Mouse (Mus musculus) MEL (cell line): ENCODE data around the gene Rnasek. TPM values are rescaled to one million over a fixed set of nuclear protein-coding genes. Genes with fewer than 3 reads are reported as not detected.

ENCODE experiments used
- DNase-seq: peaks from one replicate; pipeline ENCODE4 v3.0.0; 2011; ENCODE audit warnings: low read depth, low spot score
- H3K27ac ChIP-seq: 2 replicates; pipeline ENCODE4 v1.5.1; 2012; ENCODE audit warnings: low read depth, mild to moderate bottlenecking, control low read depth, low read length, moderate library complexity; ENCODE audit not compliant: control insufficient read depth
- H3K27me3 ChIP-seq, 2 experiments: fragments of 150-350 bp in 1 of 2; sonication (generic) in 1 of 2; 2 replicates each; pipeline ENCODE4 v1.6.1; 2012; ENCODE audit warnings: low read length in 2 of 2, mild to moderate bottlenecking in 2 of 2, improper control_type of control experiment in 1 of 2, moderate library complexity in 1 of 2; ENCODE audit not compliant: insufficient read depth in 2 of 2, control insufficient read depth in 1 of 2
- H3K36me3 ChIP-seq, 2 experiments: 2 replicates each; pipeline ENCODE4 v1.6.1; 2012 to 2014; ENCODE audit warnings: low read length in 2 of 2, improper control_type of control experiment in 1 of 2, inconsistent platforms in 1 of 2, mild to moderate bottlenecking in 1 of 2; ENCODE audit not compliant: insufficient read depth in 2 of 2, control insufficient read depth in 1 of 2
- H3K4me1 ChIP-seq, 2 experiments: fragments of 150-350 bp in 1 of 2; sonication (generic) in 1 of 2; 2 replicates each; pipeline ENCODE4 v1.6.1; 2012; ENCODE audit warnings: low read length in 2 of 2, improper control_type of control experiment in 1 of 2, mild to moderate bottlenecking in 1 of 2; ENCODE audit not compliant: insufficient read depth in 2 of 2, control insufficient read depth in 1 of 2
- H3K4me3 ChIP-seq, 2 experiments: fragments of 150-350 bp in 1 of 2; sonication (generic) in 1 of 2; 2 replicates each; pipeline ENCODE4 v1.5.1; 2012; ENCODE audit warnings: low read depth in 2 of 2, low read length in 2 of 2, mild to moderate bottlenecking in 2 of 2, moderate library complexity in 2 of 2, control low read depth in 1 of 2, improper control_type of control experiment in 1 of 2; ENCODE audit not compliant: control insufficient read depth in 1 of 2, insufficient read depth in 1 of 2
- H3K79me2 ChIP-seq: 2 replicates; pipeline ENCODE4 v1.6.1; 2012; ENCODE audit warnings: mild to moderate bottlenecking, low read length, moderate library complexity; ENCODE audit not compliant: control insufficient read depth, poor library complexity, insufficient read depth
- H3K9ac ChIP-seq: 2 replicates; pipeline ENCODE4 v1.6.1; 2012; ENCODE audit warnings: low read depth, mild to moderate bottlenecking, control low read depth, low read length, moderate library complexity; ENCODE audit not compliant: control insufficient read depth, poor library complexity, severe bottlenecking
- H3K9me3 ChIP-seq: fragments of 150-350 bp; sonication (generic); replicated peaks from 2 replicates; pipeline ENCODE4 v1.6.1; 2012; ENCODE audit warnings: mild to moderate bottlenecking, low read length, improper control_type of control experiment, moderate library complexity; ENCODE audit not compliant: insufficient read depth
- BHLHE40 ChIP-seq: IDR thresholded peaks from 2 replicates; pipeline ENCODE4 v1.6.1; 2012; ENCODE audit warnings: low read depth, mild to moderate bottlenecking, inconsistent platforms, low read length, improper control_type of control experiment, borderline replicate concordance
- CHD2 ChIP-seq: IDR thresholded peaks from 2 replicates; pipeline ENCODE4 v1.6.1; 2011; ENCODE audit warnings: low read length, improper control_type of control experiment
- ELF1 ChIP-seq: IDR thresholded peaks from 2 replicates; pipeline ENCODE4 v1.6.1; 2014; ENCODE audit warnings: low read depth, mild to moderate bottlenecking, inconsistent platforms, low read length, improper control_type of control experiment, moderate library complexity
- ETS1 ChIP-seq: IDR thresholded peaks from 2 replicates; pipeline ENCODE4 v1.6.1; 2012; ENCODE audit warnings: low read depth, mild to moderate bottlenecking, inconsistent platforms, low read length, improper control_type of control experiment, moderate library complexity
- GABPA ChIP-seq: IDR thresholded peaks from 2 replicates; pipeline ENCODE4 v1.6.1; 2012; ENCODE audit warnings: low read depth, mild to moderate bottlenecking, inconsistent platforms, low read length, improper control_type of control experiment, moderate library complexity
- JUND ChIP-seq: IDR thresholded peaks from 2 replicates; pipeline ENCODE4 v1.6.1; 2011; ENCODE audit warnings: low read depth, mild to moderate bottlenecking, improper control_type of control experiment, low read length
- MAFK ChIP-seq: IDR thresholded peaks from 2 replicates; pipeline ENCODE4 v1.6.1; 2011; ENCODE audit warnings: low read depth, mild to moderate bottlenecking, low read length, improper control_type of control experiment, borderline replicate concordance
- MAZ ChIP-seq: IDR thresholded peaks from 2 replicates; pipeline ENCODE4 v1.6.1; 2012; ENCODE audit warnings: low read depth, mild to moderate bottlenecking, inconsistent platforms, low read length, improper control_type of control experiment
- MEF2A ChIP-seq: IDR thresholded peaks from 2 replicates; pipeline ENCODE4 v1.6.1; 2014; ENCODE audit warnings: low read depth, mild to moderate bottlenecking, inconsistent platforms, low read length, improper control_type of control experiment; ENCODE audit not compliant: poor library complexity, insufficient replicate concordance, severe bottlenecking; ENCODE audit errors: extremely low read depth
- NELFE ChIP-seq: IDR thresholded peaks from 2 replicates; pipeline ENCODE4 v1.6.1; 2011; ENCODE audit warnings: low read depth, low read length, improper control_type of control experiment
- NRF1 ChIP-seq: IDR thresholded peaks from 2 replicates; pipeline ENCODE4 v1.6.1; 2014; ENCODE audit warnings: low read depth, mild to moderate bottlenecking, inconsistent platforms, low read length, improper control_type of control experiment, moderate library complexity; ENCODE audit not compliant: poor library complexity, insufficient read depth, severe bottlenecking
- POLR2AphosphoS5 ChIP-seq: IDR thresholded peaks from 2 replicates; pipeline ENCODE4 v1.6.1; 2012; ENCODE audit warnings: low read depth, borderline replicate concordance, mild to moderate bottlenecking, inconsistent platforms, low read length, moderate library complexity, mixed read lengths
- RAD21 ChIP-seq: IDR thresholded peaks from 2 replicates; pipeline ENCODE4 v1.6.1; 2011; ENCODE audit warnings: mild to moderate bottlenecking, low read depth, low read length, improper control_type of control experiment
- SIN3A ChIP-seq: IDR thresholded peaks from 2 replicates; pipeline ENCODE4 v1.6.1; 2012; ENCODE audit warnings: low read length, improper control_type of control experiment, inconsistent platforms
- SMC3 ChIP-seq: IDR thresholded peaks from 2 replicates; pipeline ENCODE4 v1.6.1; 2011; ENCODE audit warnings: low read depth, low read length, improper control_type of control experiment
- TCF12 ChIP-seq: IDR thresholded peaks from 2 replicates; pipeline ENCODE4 v1.6.1; 2014; ENCODE audit warnings: low read depth, mild to moderate bottlenecking, inconsistent platforms, low read length, improper control_type of control experiment, moderate library complexity
- USF1 ChIP-seq: IDR thresholded peaks from 2 replicates; pipeline ENCODE4 v1.6.1; 2014; ENCODE audit warnings: low read depth, mild to moderate bottlenecking, inconsistent platforms, low read length, improper control_type of control experiment, moderate library complexity
- ZNF384 ChIP-seq: IDR thresholded peaks from 2 replicates; pipeline ENCODE4 v1.6.1; 2012; ENCODE audit warnings: low read depth, mild to moderate bottlenecking, inconsistent platforms, low read length, improper control_type of control experiment
- polyA plus RNA-seq, 2 experiments: library from polyadenylated mRNA; stranded (reverse) in 1 of 2; unstranded in 1 of 2; fragments of >175 nt in 1 of 2; fragments of >200 nt in 1 of 2; gene quantifications; 2 replicates each; pipeline versions ENCODE4 v1.2.1 to v1.2.4; 2012; ENCODE audit warnings: low replicate concordance in 2 of 2, low read depth in 1 of 2; ENCODE audit not compliant: insufficient read length in 2 of 2, insufficient read depth in 1 of 2, missing spikeins in 1 of 2
- total RNA-seq: library from RNA; depleted of rRNA; stranded (reverse); fragments of 300-350 nt; gene quantifications from 2 replicates; pipeline ENCODE4 v1.2.3, GENCODE M21; 2012

Rnasek gene
- total and polyA plus RNA-seq, 3 experiments: 56.2 to 179 TPM; not detected in 1

DNA sequence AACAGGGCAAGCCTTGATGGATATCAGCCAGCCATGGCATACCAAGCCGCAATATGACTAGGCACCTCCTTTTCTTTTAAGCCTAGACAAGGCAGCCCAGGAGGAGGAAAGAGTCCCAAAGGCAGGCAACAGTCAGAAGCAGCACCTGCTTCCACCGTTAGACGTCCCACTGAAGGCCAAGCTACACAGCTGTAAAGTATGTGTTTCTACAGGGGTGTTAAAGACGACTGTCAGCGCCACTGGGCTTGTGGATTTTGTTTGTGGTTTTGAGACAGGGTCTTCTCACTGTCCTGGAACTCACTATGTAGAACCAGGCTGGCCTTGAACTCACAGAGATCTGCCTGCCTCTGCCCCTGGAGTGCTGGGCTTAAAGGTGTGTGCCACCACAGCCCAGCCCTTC is 46.0 kb upstream of the Rnasek start:
- Histone ChIP-seq H3K79me2 (no peaks in the 10 kb centered on the region), H3K36me3 (no peaks in the 10 kb centered on the region), H3K27ac (no peak overlapping the region), H3K9me3 (no peaks in the 10 kb centered on the region), H3K4me3 (no peak overlapping the region), H3K27me3 (peaks cover 12 to 13% of the 10 kb centered on the region in 2 experiments), H3K9ac (no peak overlapping the region), H3K4me1 (no peaks in the 10 kb centered on the region)
- no peak for DNase-seq
- TF ChIP-seq USF1 (no peak), ETS1 (no peak), MEF2A (no peak), ELF1 (no peak), TCF12 (no peak), RAD21 (no peak), SIN3A (no peak), MAFK (no peak), NELFE (no peak), SMC3 (no peak)

DNA sequence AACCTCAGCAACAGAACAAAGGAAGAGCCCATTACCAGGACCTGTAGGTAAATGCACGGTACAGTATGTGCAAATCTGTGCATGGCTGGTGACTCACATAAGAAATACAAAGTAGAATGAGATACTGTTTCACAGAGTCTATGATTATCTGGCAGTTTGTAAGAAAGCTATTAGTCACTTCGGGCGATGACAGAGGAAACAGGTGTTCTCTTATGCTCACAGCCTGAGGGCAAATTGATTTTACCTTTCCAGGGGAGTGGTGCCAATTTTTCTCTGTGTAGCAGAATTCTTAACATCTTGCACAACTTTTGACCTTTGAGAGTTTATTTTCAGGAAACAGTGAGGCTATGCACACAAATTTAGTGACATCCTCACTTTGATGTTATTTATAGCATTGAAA is 45.1 kb upstream of the Rnasek start:
- H3K9me3 ChIP-seq: no peaks in the 10 kb centered on the region
- no peak for TF ChIP-seq JUND
- TF ChIP-seq ELF1: no peak
- TF ChIP-seq MEF2A: no peak
- no peak for TF ChIP-seq SIN3A
- TF ChIP-seq GABPA: no peak
- no peak for TF ChIP-seq BHLHE40
- no peak for TF ChIP-seq ZNF384
- no peak for TF ChIP-seq CHD2
- TF ChIP-seq MAZ: no peak
- no peak for TF ChIP-seq RAD21
- no peak for TF ChIP-seq NRF1
- no peak for TF ChIP-seq POLR2AphosphoS5
- TF ChIP-seq, all 39 proteins: peak for 0
- Histone ChIP-seq H3K36me3 (no peaks in the 10 kb centered on the region), H3K27ac (no peak overlapping the region), H3K4me3 (no peak overlapping the region), H3K4me1 (peaks cover 0 to 3% of the 10 kb centered on the region in 2 experiments; a peak in 1 of 4 replicates), H3K27me3 (peaks cover 12 to 13% of the 10 kb centered on the region in 2 experiments), H3K79me2 (no peaks in the 10 kb centered on the region), H3K9ac (no peak overlapping the region)
- DNase-seq: no peak
